Mouse (Mus musculus) megakaryocyte, embryonic 14.5 days (primary cell): ENCODE data around the gene Mctp2.

Source experiments
- FLI1 ChIP-seq: IDR thresholded peaks from 2 replicates; pipeline ENCODE4 v1.6.1; 2012; ENCODE audit warnings: low read length, inconsistent platforms, mixed read lengths
- GATA1 ChIP-seq: IDR thresholded peaks from 3 replicates; pipeline ENCODE4 v1.6.1; 2012; ENCODE audit warnings: mixed read lengths, low read length, inconsistent platforms, borderline replicate concordance

DNA sequence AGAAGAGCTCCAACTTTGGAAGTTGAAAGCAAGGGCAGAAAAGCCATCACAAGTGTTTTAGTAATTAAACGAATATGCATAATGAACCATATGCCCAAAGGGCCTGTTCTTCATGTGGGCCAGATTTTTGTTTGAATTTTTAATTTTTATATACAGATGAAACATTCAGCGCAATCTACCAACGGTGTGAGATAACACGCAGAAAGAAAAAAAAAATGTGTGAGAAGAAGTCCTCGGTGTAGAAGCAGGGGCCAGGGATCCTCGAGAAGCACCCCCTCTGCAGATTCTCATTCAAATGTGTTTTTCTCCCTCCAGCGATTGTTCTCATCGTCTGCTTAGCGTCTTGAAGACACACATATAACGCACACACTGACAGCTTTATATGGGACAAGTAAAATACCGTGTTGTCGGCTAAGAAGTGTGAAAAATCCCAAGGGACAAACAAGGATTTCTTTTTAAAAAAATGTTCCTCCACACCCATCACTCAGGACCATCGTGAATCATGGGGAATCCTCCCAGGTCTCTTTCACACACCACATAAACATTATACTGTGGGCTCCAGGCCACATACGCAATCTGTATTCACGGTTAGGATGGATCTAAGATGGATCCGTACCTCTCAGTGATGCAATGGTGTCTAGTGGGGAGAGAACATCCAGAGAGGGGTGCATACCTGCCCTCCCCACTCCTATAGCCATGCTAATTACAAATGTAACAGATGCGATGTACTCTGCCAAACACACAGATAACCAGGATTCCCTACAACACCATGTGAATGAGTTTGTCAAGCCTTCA lies 160.5 kb downstream of the Mctp2 start:
- TF ChIP-seq FLI1 (no peak), GATA1 (no peak)
